Mouse (Mus musculus) hindbrain, embryonic 13.5 days (tissue): ENCODE data around the gene Galnt9. TPM values are rescaled to one million over a fixed set of nuclear protein-coding genes. Genes with fewer than 3 reads are reported as not detected.

Experiments used
- ATAC-seq: fragments of 200-750 bp; cut with Nextera tagmentation; 2 replicates; pipeline ENCODE4 v1.8.0; 2017; ENCODE audit warnings: moderate TSS enrichment; ENCODE audit not compliant: low FRiP score
- H3K27ac ChIP-seq: fragments of 300-500 bp; sonication (generic); 2 replicates; pipeline ENCODE4 v1.5.1; 2015; ENCODE audit warnings: inconsistent platforms, mild to moderate bottlenecking, moderate library complexity
- H3K27me3 ChIP-seq: fragments of 300-500 bp; sonication (generic); 2 replicates; pipeline ENCODE4 v1.6.1; 2015; ENCODE audit warnings: mild to moderate bottlenecking, inconsistent platforms
- H3K36me3 ChIP-seq: fragments of 300-500 bp; sonication (generic); 2 replicates; pipeline ENCODE4 v1.6.1; 2015; ENCODE audit warnings: mild to moderate bottlenecking, inconsistent platforms
- H3K4me1 ChIP-seq: fragments of 300-500 bp; sonication (generic); replicated peaks from 2 replicates; pipeline ENCODE4 v1.6.1; 2015; ENCODE audit warnings: inconsistent platforms
- H3K4me2 ChIP-seq: fragments of 300-500 bp; sonication (generic); 2 replicates; pipeline ENCODE4 v1.6.1; 2015; ENCODE audit warnings: inconsistent platforms, mild to moderate bottlenecking, moderate library complexity
- H3K4me3 ChIP-seq: fragments of 300-500 bp; sonication (generic); 2 replicates; pipeline ENCODE4 v1.5.1; 2015; ENCODE audit warnings: mild to moderate bottlenecking, inconsistent platforms
- H3K9ac ChIP-seq: fragments of 300-500 bp; sonication (generic); 2 replicates; pipeline ENCODE4 v1.6.1; 2015; ENCODE audit warnings: mild to moderate bottlenecking, inconsistent platforms
- H3K9me3 ChIP-seq: fragments of 300-500 bp; sonication (generic); 2 replicates; pipeline ENCODE4 v1.6.1; 2016; ENCODE audit warnings: inconsistent platforms
- WGBS: fragments of 180-500 bp; shearing (Covaris S2); methylation state at CpG from one replicate; pipeline ENCODE4 v1.1.7; 2015; 5-methylcytosine and 5-hydroxymethylcytosine counted together
- microRNA-seq: library from miRNA; unstranded; fragments of <30 nt; microRNA quantifications from one replicate; pipeline ENCODE4, GENCODE M21; 2016
- polyA plus RNA-seq: library from polyadenylated mRNA; unstranded; fragments of >200 nt; fragmentation: Nextera tagmentation; extraction: Ambion mirVana; gene quantifications from 2 replicates; pipeline ENCODE4 v1.2.1, GENCODE M21; 2015

Gene Galnt9
- polyA plus RNA-seq, 1 experiment from 2014 or later = 15.5 TPM

DNA sequence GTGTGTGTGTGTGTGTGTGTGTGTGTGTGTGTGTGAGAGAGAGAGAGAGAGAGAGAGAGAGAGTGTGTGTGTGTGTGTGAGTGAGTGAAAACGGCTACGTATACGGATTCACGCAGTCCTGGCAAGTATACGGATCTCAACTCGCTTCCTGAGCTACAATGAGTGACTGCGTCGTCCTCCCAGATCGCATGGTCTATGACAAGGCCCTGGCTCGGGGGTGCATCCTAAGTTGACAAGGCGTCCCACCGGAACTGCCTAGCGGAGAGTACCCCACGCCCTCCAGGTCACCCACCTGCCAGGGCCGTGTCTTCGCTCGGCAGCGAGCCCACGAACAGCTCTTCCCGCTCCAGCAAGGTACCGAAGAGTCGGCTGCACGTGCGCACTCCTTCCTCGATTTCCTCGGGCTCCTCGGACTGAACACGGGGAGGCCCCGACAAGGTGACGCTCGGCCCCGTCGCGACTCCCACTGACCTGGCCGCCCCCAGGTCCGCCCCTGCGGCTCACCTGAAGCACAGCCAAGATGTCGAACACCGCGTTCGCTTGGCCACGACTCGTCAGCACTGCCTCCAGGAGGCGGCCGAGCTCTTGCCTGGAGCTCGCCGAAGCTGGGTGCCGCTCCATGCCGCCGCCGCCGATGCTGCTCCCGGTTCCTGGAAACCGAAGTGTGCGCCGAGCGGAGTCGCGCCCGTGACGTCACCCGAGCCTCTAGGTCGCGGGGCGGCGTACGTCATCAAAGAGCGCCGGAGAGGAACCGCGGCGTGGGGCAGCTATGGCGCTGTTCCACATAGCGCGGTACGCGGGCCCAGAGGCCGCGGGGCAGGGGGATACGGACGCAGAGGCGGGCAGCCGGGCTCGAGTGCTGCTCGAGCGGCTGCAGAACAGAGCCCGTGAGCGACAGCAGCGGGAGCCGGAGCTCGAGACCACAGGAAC, 108.8 kb downstream of the Galnt9 start, which contains the start of the genes Noc4l and Ddx51:
Gene Noc4l (minus strand): TSS at position 699 of the 930 bp plus-strand sequence.
Gene Ddx51 (plus strand): TSS at position 733 of the 930 bp plus-strand sequence.
- H3K9ac ChIP-seq = peak within 1 kb of the TSS; percentile 89
- no peaks in the 10 kb centered on the region for H3K9me3 ChIP-seq
- H3K4me2 ChIP-seq = peak within 1 kb of the TSS; percentile 97
- peak; percentile 85 for ATAC-seq
- peaks cover 71% of the 10 kb centered on the region for H3K36me3 ChIP-seq
- H3K27me3 ChIP-seq = no peaks in the 10 kb centered on the region
- 1% methylated on average over 87 of the region's 91 CpGs for WGBS
- H3K4me1 ChIP-seq = peaks cover 26% of the 10 kb centered on the region
- H3K27ac ChIP-seq = peak within 1 kb of the TSS; percentile 23
- peak within 1 kb of the TSS; percentile 95 for H3K4me3 ChIP-seq

DNA sequence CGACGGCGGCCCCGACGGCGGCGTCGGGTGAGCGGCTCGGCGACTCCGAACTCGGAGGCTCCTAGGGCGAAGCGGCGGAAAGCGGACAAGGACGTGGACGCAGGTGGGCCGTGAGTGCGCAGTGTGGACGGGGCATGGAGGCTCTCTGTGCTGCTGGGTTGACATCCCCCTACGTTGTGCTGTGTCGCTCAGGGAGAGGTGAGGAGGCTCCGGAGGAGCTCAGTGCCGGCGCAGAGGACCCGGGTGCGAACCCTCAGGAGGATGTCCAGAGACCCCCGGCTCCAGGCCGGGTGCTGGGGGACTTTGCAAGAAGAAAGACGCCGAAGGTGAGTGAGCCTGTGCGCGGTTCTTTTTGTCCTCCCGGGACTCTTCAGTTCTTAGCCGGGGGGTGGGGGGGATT, 109.5 kb downstream of the Galnt9 start:
- H3K36me3 ChIP-seq = peaks cover 71% of the 10 kb centered on the region
- peak; percentile 69 for ATAC-seq
- H3K9me3 ChIP-seq = no peaks in the 10 kb centered on the region
- peaks cover 26% of the 10 kb centered on the region for H3K4me1 ChIP-seq
- H3K27me3 ChIP-seq = no peaks in the 10 kb centered on the region
- peak overlapping the region; percentile 95 for H3K4me3 ChIP-seq
- H3K4me2 ChIP-seq = peak overlapping the region; percentile 97
- H3K9ac ChIP-seq = peak overlapping the region; percentile 89
- H3K27ac ChIP-seq = no peak overlapping the region
- 1% methylated on average over 37 of the region's 37 CpGs for WGBS

DNA sequence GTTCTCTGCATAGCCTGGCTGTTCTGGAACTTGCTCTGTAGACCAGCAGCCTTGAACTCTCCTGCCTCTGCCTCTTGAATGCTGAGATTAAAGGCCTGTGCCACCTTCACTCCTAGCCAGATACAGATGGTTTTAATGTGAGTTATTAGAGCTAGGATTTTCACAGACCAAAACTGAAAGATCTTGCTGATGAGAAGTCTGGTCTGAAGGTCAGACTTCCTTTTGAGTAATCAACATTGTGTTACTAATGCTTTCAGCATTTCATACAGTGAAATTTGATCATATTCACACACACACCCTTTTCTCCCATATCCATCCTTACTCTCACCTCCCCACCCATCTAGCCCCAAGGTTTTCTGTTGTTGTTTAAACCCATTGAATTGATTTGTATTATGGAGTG, 115.5 kb downstream of the Galnt9 start:
- Histone ChIP-seq H3K9me3 (no peaks in the 10 kb centered on the region), H3K4me3 (no peak overlapping the region), H3K27me3 (no peaks in the 10 kb centered on the region), H3K27ac (no peak overlapping the region), H3K36me3 (peaks cover 89% of the 10 kb centered on the region), H3K4me1 (peaks cover 3% of the 10 kb centered on the region; the same call in 1 of the 2 replicates), H3K4me2 (no peak overlapping the region), H3K9ac (no peak overlapping the region)
- no peak for ATAC-seq

DNA sequence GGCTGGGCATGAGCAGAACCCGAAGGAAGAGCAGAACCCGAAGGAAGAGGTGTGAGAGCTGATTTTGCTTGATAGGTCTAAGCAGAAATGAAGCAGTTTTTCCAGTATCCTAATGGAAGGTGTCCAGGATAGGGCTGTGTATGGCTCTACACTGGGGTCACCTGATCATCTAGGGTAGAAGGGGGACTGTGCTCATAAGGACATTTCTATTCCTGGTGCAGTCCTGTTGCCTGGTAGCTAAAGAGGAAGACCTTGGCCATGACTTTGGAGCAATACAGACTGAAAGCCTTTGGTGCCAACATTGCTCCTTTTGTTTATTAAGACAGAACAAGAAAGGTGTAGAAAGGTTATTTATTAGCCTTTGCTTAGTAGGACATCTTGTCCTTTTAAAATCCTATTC, 119.9 kb downstream of the Galnt9 start:
- ATAC-seq = no peak
- Histone ChIP-seq H3K4me2 (no peak overlapping the region), H3K9me3 (no peaks in the 10 kb centered on the region), H3K36me3 (peaks cover 90% of the 10 kb centered on the region), H3K4me3 (no peak overlapping the region), H3K4me1 (no peaks in the 10 kb centered on the region), H3K9ac (no peak overlapping the region), H3K27ac (no peak overlapping the region), H3K27me3 (no peaks in the 10 kb centered on the region)
- 93% methylated on average over 2 of the region's 2 CpGs for WGBS

DNA sequence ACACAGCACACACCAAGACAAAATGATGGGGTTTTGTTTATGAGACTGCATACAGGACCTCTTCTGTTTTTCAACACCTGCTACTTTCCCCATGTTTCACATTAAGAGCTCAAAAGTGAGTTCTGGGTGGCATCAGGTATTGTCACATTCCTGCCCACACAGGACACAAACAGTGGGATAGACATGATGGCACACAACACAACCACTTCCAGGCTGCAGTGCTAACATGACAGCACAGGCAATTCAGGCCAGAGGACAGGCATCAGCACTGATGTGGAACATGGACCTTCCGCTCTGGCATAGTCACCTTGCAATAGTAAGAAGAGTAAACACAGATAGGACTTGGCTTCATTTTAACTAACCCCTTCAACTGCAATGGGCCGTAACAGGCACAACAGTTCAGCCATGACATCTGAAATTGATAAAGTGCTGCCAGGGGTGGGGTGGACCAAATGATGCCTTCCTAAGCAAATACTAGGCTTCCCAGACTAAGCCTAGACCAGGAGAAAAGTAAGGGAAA, 120.7 kb downstream of the Galnt9 start:
- Histone ChIP-seq H3K4me1 (no peaks in the 10 kb centered on the region), H3K27me3 (no peaks in the 10 kb centered on the region), H3K9ac (no peak overlapping the region), H3K36me3 (peaks cover 90% of the 10 kb centered on the region), H3K9me3 (no peaks in the 10 kb centered on the region), H3K27ac (no peak overlapping the region), H3K4me3 (no peak overlapping the region), H3K4me2 (no peak overlapping the region)
- no peak for ATAC-seq
- WGBS = 97% methylated on average over 2 of the region's 2 CpGs

DNA sequence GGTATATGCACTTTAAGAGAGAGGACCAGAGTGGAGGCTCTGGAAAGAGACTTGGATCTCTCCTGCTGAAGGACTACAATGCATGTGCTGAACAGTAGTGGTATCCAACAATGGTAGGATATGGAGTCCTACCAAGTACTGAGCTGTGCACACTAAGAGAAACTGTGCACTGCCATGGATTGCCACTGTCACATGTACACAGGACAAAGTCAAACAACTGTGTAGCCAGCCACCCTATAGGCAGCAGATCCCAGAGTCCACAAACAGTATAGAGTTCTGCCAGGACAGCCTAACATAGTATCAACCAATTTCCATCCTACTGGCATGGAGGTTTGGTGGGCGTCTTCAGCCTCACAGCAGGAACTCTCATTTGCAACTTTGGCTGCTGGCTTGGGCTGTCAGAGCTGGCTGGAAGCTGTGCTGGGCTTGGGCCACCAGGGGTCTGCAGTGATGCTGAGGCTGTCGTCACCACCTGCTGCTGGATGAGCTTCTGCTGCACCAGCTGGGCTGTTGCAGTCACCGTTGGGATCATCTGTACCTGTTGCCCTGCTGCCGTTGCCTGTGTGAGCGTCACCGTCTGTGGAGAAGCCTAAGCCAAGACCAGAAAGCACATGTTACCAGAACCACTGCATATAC, 121.4 kb downstream of the Galnt9 start:
- WGBS = 58% methylated on average over 6 of the region's 6 CpGs
- Histone ChIP-seq H3K9ac (no peak overlapping the region), H3K4me3 (no peak overlapping the region), H3K36me3 (peaks cover 90% of the 10 kb centered on the region), H3K27ac (no peak overlapping the region), H3K4me1 (no peaks in the 10 kb centered on the region), H3K4me2 (no peak overlapping the region), H3K27me3 (no peaks in the 10 kb centered on the region), H3K9me3 (no peaks in the 10 kb centered on the region)
- ATAC-seq = no peak

Small RNAs within 50 kb of the gene (microRNA-seq; reads per million reads assigned to microRNA genes)
- 3.5 reads per million, percentile 10 among the genes with 10 or more reads in this experiment for gene Mir7026

Other genes starting within 250 kb of the Galnt9 start
- gene P2rx2, start 201.1 kb upstream of the Galnt9 start, polyA plus RNA-seq = 5.1 and 6.5 TPM in 2 replicates
- gene Lrcol1, start 199.6 kb upstream of the Galnt9 start, polyA plus RNA-seq = not detected in 2 replicates
- 18.7 and 20.7 TPM in 2 replicates for gene Fbrsl1, start 95.9 kb upstream of the Galnt9 start, polyA plus RNA-seq
- gene Noc4l, start 109.1 kb downstream of the Galnt9 start, polyA plus RNA-seq = 41.6 and 41.8 TPM in 2 replicates
- 14.8 and 16.5 TPM in 2 replicates for gene Ddx51, start 109.1 kb downstream of the Galnt9 start, polyA plus RNA-seq
- gene Ep400, start 226.4 kb downstream of the Galnt9 start, polyA plus RNA-seq = 53.4 and 54.8 TPM in 2 replicates
- 22.3 and 22.5 TPM in 2 replicates for gene Pus1, start 236.3 kb downstream of the Galnt9 start, polyA plus RNA-seq